Mouse (Mus musculus) heart, embryonic 13.5 days (tissue): Measurements from ENCODE around the gene F8. TPM values are rescaled to one million over a fixed set of nuclear protein-coding genes. Genes with fewer than 3 reads are reported as not detected.

Source experiments
- ATAC-seq: fragments of 200-750 bp; cut with Nextera tagmentation; 2 replicates; pipeline ENCODE4 v1.8.0; 2017; ENCODE audit warnings: moderate TSS enrichment; ENCODE audit not compliant: insufficient number of reproducible peaks, low FRiP score, low TSS enrichment; ENCODE audit errors: extremely low read depth
- H3K27ac ChIP-seq: fragments of 300-500 bp; sonication (generic); replicated peaks from 2 replicates; pipeline ENCODE4 v1.5.1; 2015; ENCODE audit warnings: moderate library complexity, mild to moderate bottlenecking, inconsistent platforms
- H3K27me3 ChIP-seq: fragments of 300-500 bp; sonication (generic); replicated peaks from 2 replicates; pipeline ENCODE4 v1.6.1; 2015; ENCODE audit warnings: mild to moderate bottlenecking, inconsistent platforms
- H3K36me3 ChIP-seq: fragments of 300-500 bp; sonication (generic); 2 replicates; pipeline ENCODE4 v1.6.1; 2015; ENCODE audit warnings: mild to moderate bottlenecking, inconsistent platforms
- H3K4me1 ChIP-seq: fragments of 300-500 bp; sonication (generic); 2 replicates; pipeline ENCODE4 v1.6.1; 2015; ENCODE audit warnings: inconsistent platforms
- H3K4me2 ChIP-seq: fragments of 300-500 bp; sonication (generic); 2 replicates; pipeline ENCODE4 v1.6.1; 2015; ENCODE audit warnings: inconsistent platforms, mild to moderate bottlenecking, moderate library complexity
- H3K4me3 ChIP-seq: fragments of 300-500 bp; sonication (generic); 2 replicates; pipeline ENCODE4 v1.5.1; 2015; ENCODE audit warnings: moderate library complexity, mild to moderate bottlenecking, inconsistent platforms
- H3K9ac ChIP-seq: fragments of 300-500 bp; sonication (generic); 2 replicates; pipeline ENCODE4 v1.6.1; 2015; ENCODE audit warnings: inconsistent platforms, mild to moderate bottlenecking, moderate library complexity
- H3K9me3 ChIP-seq: fragments of 300-500 bp; sonication (generic); 2 replicates; pipeline ENCODE4 v1.6.1; 2016; ENCODE audit warnings: inconsistent platforms
- WGBS: fragments of 180-500 bp; shearing (Covaris S2); methylation state at CpG from one replicate; pipeline ENCODE4 v1.1.7; 2015; ENCODE audit warnings: mixed read lengths; 5-methylcytosine and 5-hydroxymethylcytosine counted together
- polyA plus RNA-seq: library from polyadenylated mRNA; unstranded; fragments of >200 nt; fragmentation: Nextera tagmentation; extraction: Ambion mirVana; gene quantifications from 2 replicates; pipeline ENCODE4 v1.2.1, GENCODE M21; 2015

F8 gene
- polyA plus RNA-seq, result 1.6 and 2.3 TPM in 2 replicates

DNA sequence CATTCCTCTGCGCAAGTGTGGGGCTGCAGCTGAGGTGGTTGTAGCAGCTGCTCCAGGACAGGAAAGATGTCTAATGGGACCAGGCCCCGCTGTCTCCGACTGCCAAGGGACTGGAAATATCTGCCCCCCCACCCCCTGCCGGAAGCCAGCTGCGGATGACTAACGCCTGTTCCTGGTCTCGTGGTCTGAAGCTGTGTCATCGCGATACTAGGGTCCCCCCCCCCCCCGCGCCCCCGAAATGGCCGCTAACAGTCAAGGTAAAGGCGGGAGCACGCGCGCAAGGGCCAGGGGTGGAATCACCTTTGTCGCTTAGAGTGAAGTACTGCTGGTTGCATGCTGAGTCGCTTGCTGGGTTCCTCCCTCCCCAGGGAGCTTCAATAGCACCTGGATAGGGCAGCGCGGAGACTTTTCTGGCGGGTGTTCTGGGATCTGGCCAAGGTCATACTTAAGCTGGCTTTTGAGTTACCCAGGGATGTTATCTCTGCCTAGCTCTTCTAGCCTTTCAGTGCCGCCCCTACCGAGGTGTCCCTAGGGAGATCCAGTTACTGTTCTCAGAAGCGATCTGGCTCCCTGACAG, at the start of gene F8, which contains the start of gene Fundc2:
TSS of gene F8 (minus strand) at position 421 of the 577 bp plus-strand sequence.
TSS of gene Fundc2 (plus strand) at position 205 of the 577 bp plus-strand sequence.
- Histone ChIP-seq H3K4me2 (peak within 1 kb of the TSS; percentile 65), H3K4me1 (no peaks in the 10 kb centered on the region), H3K36me3 (peaks cover under 1% of the 10 kb centered on the region; the same call in 1 of the 2 replicates), H3K9me3 (no peaks in the 10 kb centered on the region), H3K27ac (peak within 1 kb of the TSS; percentile 92), H3K9ac (peak within 1 kb of the TSS; percentile 84), H3K4me3 (peak within 1 kb of the TSS; percentile 62), H3K27me3 (no peaks in the 10 kb centered on the region)
- 6% methylated on average over 24 of the region's 25 CpGs for WGBS
- ATAC-seq, result peak; percentile 83

DNA sequence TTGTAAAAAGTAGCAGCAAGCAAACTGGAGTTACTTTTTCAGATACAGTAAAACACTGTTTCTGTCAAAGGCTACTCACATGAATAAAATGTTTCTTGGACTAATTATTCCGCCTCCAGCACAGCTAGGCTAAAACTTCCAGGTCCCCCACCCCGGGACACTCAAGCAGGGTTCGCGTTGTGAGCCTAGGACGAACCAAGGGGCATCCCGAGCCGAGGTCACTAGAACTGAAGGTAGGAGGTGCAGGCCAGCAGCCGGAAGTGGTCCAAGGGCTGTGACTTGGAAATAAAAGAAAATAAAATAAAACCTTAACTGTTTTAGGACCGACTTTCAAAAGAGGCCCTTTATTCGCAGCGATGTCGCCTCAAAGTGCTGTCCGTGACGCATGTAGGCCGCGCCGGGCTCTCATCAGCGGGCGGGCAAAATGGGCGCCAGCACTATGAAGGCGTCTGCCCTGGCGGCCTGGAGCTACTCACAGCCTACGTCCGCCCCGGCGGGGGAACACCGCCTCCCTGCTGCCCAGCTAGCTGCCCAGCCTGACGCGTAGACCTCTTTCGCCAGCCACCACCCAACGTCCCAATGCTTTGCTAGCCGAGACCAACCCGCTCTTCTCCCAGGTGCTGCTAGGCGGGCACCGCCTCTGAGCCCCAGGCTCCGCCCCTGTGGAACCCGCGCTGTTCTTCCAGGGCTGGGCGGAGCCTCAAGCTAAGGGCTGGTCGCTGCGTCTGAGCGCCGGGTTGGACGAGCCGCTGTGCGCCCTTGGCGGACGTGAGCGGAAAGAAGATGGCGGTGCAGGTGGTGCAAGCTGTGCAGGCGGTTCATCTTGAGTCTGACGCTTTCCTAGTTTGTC, 33.7 kb upstream of the F8 start, which contains the start of the genes Cmc4, Mtcp1 and Brcc3:
TSS of gene Cmc4 (minus strand) at position 649 of the 850 bp plus-strand sequence.
TSS of gene Mtcp1 (minus strand) at position 653 of the 850 bp plus-strand sequence.
TSS of gene Brcc3 (plus strand) at position 693 of the 850 bp plus-strand sequence.
- peak within 1 kb of the TSS; percentile 83 for H3K9ac ChIP-seq
- H3K27me3 ChIP-seq, result no peaks in the 10 kb centered on the region
- H3K4me1 ChIP-seq, result no peaks in the 10 kb centered on the region
- peak within 1 kb of the TSS; percentile 62 for H3K4me3 ChIP-seq
- WGBS, result 7% methylated on average over 48 of the region's 52 CpGs
- peak within 1 kb of the TSS; percentile 68 for H3K4me2 ChIP-seq
- peak within 1 kb of the TSS; percentile 92 for H3K27ac ChIP-seq
- ATAC-seq, result peak; percentile 100
- H3K36me3 ChIP-seq, result 0 out of 2 replicates have a peak, but pooled peaks cover 4% of the 10 kb centered on the region
- no peaks in the 10 kb centered on the region for H3K9me3 ChIP-seq

DNA sequence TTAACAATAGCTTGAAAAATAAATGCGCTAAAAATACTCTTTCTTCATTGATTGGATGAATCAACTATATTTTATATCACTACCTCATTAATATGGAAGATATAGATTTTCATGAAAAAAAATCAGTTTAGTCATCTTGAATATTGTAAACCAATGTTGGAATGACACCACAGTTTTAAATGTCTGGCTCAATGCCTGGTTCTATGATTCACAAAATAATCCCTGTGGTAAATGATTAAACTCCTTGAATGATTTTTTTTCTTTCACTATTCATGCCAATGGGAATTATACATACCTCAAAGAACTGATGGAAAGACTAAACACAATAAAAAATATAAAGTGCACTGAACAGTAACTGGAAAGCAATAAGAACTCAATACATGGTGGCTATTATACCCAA, 27.3 kb upstream of the F8 start:
- ATAC-seq, result no peak
- 90% methylated on average over 1 of the region's 1 CpGs for WGBS
- no peaks in the 10 kb centered on the region for H3K4me1 ChIP-seq

DNA sequence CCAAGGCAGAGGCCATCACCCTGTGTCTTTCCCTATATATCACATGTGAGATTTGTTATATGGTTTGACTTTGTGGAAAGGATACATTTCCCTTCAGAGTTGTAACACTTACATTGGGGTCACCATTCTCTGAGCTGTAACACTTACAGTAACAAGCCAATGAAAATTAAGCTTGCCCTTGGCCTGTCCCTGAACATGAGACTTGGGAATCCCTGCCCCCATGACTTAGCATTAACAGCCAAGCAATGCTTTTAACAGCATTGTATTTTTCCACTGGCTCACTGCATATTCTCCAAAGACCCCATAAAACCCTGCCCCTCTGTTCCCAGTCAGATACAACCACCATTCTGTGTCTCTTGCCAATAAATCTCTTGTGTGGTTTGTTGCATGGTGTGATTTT, 20.9 kb upstream of the F8 start:
- no peaks in the 10 kb centered on the region for H3K9me3 ChIP-seq
- H3K27ac ChIP-seq, result no peak overlapping the region
- ATAC-seq, result no peak
- no peaks in the 10 kb centered on the region for H3K4me1 ChIP-seq
- H3K4me2 ChIP-seq, result no peak overlapping the region
- no peak overlapping the region for H3K4me3 ChIP-seq
- peaks cover 15% of the 10 kb centered on the region for H3K36me3 ChIP-seq
- H3K9ac ChIP-seq, result no peak overlapping the region
- no peaks in the 10 kb centered on the region for H3K27me3 ChIP-seq

More for the DNA sequence above, 27.3 kb upstream of the F8 start:
- no peak overlapping the region for H3K9ac ChIP-seq
- H3K36me3 ChIP-seq, result 0 out of 2 replicates have a peak, but pooled peaks cover 4% of the 10 kb centered on the region
- H3K4me2 ChIP-seq, result no peak overlapping the region
- H3K27me3 ChIP-seq, result no peaks in the 10 kb centered on the region
- H3K9me3 ChIP-seq, result no peaks in the 10 kb centered on the region
- no peak overlapping the region for H3K27ac ChIP-seq
- H3K4me3 ChIP-seq, result no peak overlapping the region

DNA sequence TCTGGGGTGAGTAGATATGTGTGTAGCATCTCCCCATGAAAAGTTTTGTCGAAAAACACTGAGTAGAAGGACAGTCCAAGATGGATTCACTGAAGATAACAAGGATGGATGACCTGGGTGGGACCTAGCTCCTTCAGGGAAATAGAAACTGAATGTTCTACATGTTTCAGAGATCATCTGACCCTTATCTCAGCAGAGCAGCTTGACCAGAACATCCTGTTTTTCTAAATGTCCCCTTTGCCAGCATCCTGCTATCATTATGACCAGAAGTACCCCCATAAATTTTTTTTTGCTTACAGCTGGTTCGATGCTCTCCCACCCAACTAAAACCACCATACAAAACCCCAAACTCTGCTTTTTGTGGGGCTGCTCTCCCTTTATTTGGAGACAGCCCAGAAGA, 20.3 kb upstream of the F8 start:
- H3K9me3 ChIP-seq, result no peaks in the 10 kb centered on the region
- H3K4me1 ChIP-seq, result no peaks in the 10 kb centered on the region
- no peak overlapping the region for H3K4me3 ChIP-seq
- no peak overlapping the region for H3K4me2 ChIP-seq
- no peak overlapping the region; the same call in 1 of the 2 replicates for H3K27ac ChIP-seq
- WGBS, result 54% methylated on average over 2 of the region's 2 CpGs
- H3K36me3 ChIP-seq, result peaks cover 15% of the 10 kb centered on the region
- no peaks in the 10 kb centered on the region for H3K27me3 ChIP-seq
- no peak overlapping the region for H3K9ac ChIP-seq
- ATAC-seq, result no peak

DNA sequence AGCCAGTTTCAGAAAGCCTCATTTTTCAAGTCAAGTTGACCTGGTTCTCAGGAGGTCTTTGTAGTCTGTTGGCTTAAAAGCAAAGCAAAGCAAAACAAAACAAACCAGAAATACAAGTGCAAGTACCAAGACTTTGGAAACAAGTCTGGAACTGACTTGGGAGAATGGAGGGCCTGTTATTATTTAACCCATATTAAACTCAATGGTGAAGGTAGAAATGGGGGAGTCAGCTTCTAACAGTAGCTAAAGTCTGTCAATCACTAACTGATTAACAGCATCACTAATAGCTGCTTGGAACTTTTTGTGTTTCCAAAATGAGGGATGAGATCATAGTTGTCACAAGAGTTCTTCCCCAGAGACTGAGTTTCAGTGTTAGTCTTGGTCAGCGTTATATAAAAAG, 17.1 kb upstream of the F8 start:
- ATAC-seq, result no peak
- H3K36me3 ChIP-seq, result peaks cover 30% of the 10 kb centered on the region
- H3K4me3 ChIP-seq, result no peak overlapping the region
- H3K9ac ChIP-seq, result no peak overlapping the region
- H3K27me3 ChIP-seq, result no peaks in the 10 kb centered on the region
- H3K4me1 ChIP-seq, result no peaks in the 10 kb centered on the region
- WGBS, result 86% methylated on average over 1 of the region's 1 CpGs
- H3K4me2 ChIP-seq, result no peak overlapping the region
- H3K27ac ChIP-seq, result no peak overlapping the region
- H3K9me3 ChIP-seq, result no peaks in the 10 kb centered on the region

DNA sequence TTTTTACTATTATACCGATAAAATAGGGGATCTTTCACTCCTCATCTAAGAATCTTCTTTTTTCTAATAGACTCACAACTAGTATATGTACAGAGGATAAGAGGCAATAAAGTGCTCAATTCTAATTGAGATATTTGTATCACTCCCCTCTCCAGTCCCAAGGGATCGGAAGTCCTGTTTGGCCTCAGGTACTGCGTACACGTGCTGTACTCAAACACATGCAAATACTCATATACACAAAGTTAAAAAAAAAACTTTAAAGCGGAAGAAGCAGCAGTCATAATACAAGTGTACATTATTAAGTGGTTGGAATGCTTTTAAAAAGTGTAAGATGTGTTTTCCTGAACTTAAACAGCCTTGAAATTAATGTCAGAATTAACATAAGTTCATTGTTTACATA, 716 bp downstream of the F8 start:
- Histone ChIP-seq H3K4me1 (no peaks in the 10 kb centered on the region), H3K36me3 (no peaks in the 10 kb centered on the region), H3K27ac (peak overlapping the region; percentile 92), H3K9me3 (no peaks in the 10 kb centered on the region), H3K27me3 (no peaks in the 10 kb centered on the region), H3K4me3 (peak overlapping the region; percentile 62), H3K4me2 (peak overlapping the region; percentile 65), H3K9ac (no peak overlapping the region)
- ATAC-seq, result no peak
- 68% methylated on average over 5 of the region's 5 CpGs for WGBS

DNA sequence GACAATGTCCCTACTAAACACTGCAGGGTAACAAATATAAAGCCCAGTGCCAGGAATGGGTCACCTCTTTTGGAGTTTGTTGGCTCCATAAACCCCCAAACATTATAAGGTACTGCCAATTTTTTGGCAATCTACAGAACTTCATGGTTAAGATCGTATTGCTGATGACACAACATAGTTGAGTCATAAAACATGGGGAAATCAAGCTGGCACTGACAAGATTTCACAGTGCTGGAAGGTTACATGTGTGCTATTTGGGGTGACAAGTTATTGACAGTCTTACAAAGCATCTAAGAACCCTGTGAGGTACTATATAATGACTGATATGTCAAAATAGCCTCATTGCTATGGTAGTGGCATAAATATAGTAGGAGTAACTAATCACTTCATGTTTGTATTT, 1.2 kb downstream of the F8 start:
- H3K27me3 ChIP-seq, result no peaks in the 10 kb centered on the region
- H3K36me3 ChIP-seq, result no peaks in the 10 kb centered on the region
- no peaks in the 10 kb centered on the region for H3K4me1 ChIP-seq
- H3K27ac ChIP-seq, result no peak overlapping the region
- H3K4me3 ChIP-seq, result no peak overlapping the region
- H3K4me2 ChIP-seq, result peak overlapping the region; percentile 65; the same call in 1 of the 2 replicates
- no peaks in the 10 kb centered on the region for H3K9me3 ChIP-seq
- no peak overlapping the region for H3K9ac ChIP-seq
- ATAC-seq, result no peak
- WGBS, result 78% methylated on average over 1 of the region's 1 CpGs

DNA sequence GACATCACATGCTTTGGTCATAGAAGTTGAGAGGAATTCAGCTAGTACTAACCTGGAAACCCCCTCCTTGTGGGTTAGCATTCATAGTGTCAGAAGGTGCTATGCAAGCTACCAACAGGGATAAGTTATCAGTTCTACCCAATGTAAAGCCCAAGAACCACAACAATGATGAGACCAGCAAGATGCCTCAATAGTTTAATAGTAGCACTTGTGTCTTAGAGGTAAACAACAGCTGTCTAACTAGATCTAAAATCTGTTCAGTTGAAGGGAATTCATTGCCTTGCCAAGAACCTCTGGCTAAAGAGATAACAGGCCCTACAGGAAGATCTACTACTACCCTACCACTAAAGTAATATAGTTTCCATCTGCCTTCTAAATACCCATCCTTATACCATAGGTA, 5.6 kb downstream of the F8 start:
- H3K27ac ChIP-seq, result no peak overlapping the region
- no peaks in the 10 kb centered on the region for H3K4me1 ChIP-seq
- no peak overlapping the region for H3K4me2 ChIP-seq
- no peak overlapping the region for H3K4me3 ChIP-seq
- H3K27me3 ChIP-seq, result no peaks in the 10 kb centered on the region
- no peaks in the 10 kb centered on the region for H3K9me3 ChIP-seq
- ATAC-seq, result no peak
- H3K9ac ChIP-seq, result no peak overlapping the region
- no peaks in the 10 kb centered on the region for H3K36me3 ChIP-seq

DNA sequence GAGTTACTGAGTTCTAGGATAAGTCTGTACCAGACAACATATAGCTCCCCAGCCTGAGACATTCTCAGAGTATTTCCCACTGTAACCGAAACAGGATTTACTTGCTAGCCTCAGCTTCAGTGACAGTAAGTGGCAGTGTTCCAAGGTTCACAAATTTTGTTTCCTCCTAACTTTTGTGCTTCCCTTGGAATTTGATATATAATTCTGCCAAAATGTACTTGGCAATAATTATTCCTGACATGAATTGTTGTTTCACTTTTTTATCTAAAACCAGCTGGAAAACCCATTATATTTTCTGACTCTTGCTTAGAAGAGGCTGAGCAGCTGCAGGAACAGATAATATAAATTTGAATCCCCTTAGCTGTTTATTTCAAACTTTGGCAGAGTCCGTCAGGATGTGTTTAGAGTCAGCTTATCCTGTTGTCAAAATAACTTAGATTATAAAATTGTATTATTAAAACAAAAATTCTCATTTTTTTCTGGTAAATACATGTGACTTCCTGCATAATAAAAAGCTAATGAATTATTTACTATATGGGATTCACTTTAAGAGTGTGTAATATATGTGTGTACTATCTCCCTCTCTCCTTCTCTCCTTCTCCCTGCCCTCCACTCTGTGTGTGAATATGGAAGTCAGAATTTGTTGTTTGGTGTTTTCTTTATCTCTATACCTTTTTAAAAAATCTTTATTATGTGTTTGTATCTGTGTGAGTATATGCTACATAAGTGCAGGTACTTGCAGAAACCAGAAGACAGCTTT, 9.6 kb downstream of the F8 start:
- no peak overlapping the region for H3K27ac ChIP-seq
- no peak overlapping the region for H3K4me3 ChIP-seq
- no peak overlapping the region for H3K4me2 ChIP-seq
- peaks cover 9% of the 10 kb centered on the region; the same call in 1 of the 2 replicates for H3K4me1 ChIP-seq
- WGBS, result 39% methylated on average over 2 of the region's 2 CpGs
- no peaks in the 10 kb centered on the region for H3K9me3 ChIP-seq
- H3K9ac ChIP-seq, result no peak overlapping the region
- no peaks in the 10 kb centered on the region for H3K36me3 ChIP-seq
- no peaks in the 10 kb centered on the region for H3K27me3 ChIP-seq
- ATAC-seq, result no peak

DNA sequence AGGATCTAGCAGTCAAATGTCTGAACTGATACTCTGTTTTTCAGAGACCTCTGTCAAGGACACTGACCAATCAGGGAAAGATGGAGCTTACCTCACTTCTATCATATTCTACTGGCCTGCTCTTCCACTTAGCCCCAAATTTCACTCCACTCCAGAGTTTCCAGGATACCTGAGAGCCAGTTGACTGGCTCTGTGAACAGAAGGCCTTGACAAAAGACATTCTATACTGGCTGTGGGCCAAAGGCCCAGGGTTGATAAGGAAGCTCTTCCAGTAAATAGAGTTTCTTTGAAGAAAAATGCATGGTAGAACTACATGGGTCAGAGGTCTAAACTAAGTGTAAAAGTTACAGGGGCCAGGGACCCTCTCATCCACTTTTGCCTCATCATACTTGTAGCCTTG, 12.2 kb downstream of the F8 start:
- no peaks in the 10 kb centered on the region for H3K9me3 ChIP-seq
- no peak; the same call in 1 of the 2 replicates for ATAC-seq
- H3K36me3 ChIP-seq, result no peaks in the 10 kb centered on the region
- H3K27me3 ChIP-seq, result no peaks in the 10 kb centered on the region
- H3K4me2 ChIP-seq, result no peak overlapping the region
- H3K4me1 ChIP-seq, result peaks cover 9% of the 10 kb centered on the region; the same call in 1 of the 2 replicates
- H3K27ac ChIP-seq, result no peak overlapping the region
- H3K4me3 ChIP-seq, result no peak overlapping the region
- no peak overlapping the region for H3K9ac ChIP-seq
